Mouse (Mus musculus): ENCODE data around the gene Herc3. TPM values are rescaled to one million over a fixed set of nuclear protein-coding genes. Genes with fewer than 3 reads are reported as not detected.

Gene Herc3
- total and polyA plus RNA-seq, 3 experiments = 1.9 to 5.7 TPM; not detected in 1

DNA sequence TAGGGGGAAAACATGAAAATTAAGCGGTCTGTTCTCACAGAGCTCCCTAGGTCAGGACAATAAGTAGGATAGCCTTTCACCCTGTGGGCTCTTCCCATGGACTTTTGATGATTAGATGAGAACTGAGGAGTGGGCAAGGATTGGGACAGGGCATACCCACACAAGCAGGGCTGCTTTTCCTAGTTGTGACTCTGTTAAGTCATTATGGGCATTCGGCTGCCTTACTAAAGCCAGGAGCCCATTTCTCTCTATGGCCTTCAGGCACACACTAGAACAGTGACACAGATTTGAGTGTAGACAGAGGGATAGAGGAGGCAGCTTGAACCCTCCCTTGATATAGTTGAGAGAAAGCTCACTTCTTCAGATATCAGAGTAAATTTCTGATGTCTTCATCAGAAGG, 132.8 kb downstream of the Herc3 start:
- Histone ChIP-seq H3K4me3 (ENCODE audit: control insufficient read depth in 1 of 2, insufficient read depth in 1 of 2, low read depth in 2 of 2, low read length in 2 of 2) (no peak overlapping the region), H3K79me2 (ENCODE audit: control insufficient read depth, insufficient read depth, low read length, poor library complexity) (no peaks in the 10 kb centered on the region), H3K4me1 (ENCODE audit: control insufficient read depth in 1 of 2, insufficient read depth in 2 of 2, low read length in 2 of 2) (no peaks in the 10 kb centered on the region), H3K36me3 (ENCODE audit: control insufficient read depth in 1 of 2, insufficient read depth in 2 of 2, low read length in 2 of 2) (no peaks in the 10 kb centered on the region), H3K27ac (ENCODE audit: control insufficient read depth, low read depth, low read length) (no peak overlapping the region), H3K9me3 (replicated peaks; ENCODE audit: insufficient read depth, low read length) (no peaks in the 10 kb centered on the region), H3K27me3 (ENCODE audit: control insufficient read depth in 1 of 2, insufficient read depth in 2 of 2, low read length in 2 of 2) (no peaks in the 10 kb centered on the region), H3K9ac (ENCODE audit: control insufficient read depth, low read depth, low read length, poor library complexity, severe bottlenecking) (no peak overlapping the region)
- DNase-seq (ENCODE audit: low read depth, low spot score) = no peak
- TF ChIP-seq MAZ (IDR thresholded peaks at IDR 0.05; ENCODE audit: low read depth, low read length) (no peak), MAFK (IDR thresholded peaks at IDR 0.05; ENCODE audit: borderline replicate concordance, low read depth, low read length) (no peak), SMC3 (IDR thresholded peaks at IDR 0.05; ENCODE audit: low read depth, low read length) (no peak)

DNA sequence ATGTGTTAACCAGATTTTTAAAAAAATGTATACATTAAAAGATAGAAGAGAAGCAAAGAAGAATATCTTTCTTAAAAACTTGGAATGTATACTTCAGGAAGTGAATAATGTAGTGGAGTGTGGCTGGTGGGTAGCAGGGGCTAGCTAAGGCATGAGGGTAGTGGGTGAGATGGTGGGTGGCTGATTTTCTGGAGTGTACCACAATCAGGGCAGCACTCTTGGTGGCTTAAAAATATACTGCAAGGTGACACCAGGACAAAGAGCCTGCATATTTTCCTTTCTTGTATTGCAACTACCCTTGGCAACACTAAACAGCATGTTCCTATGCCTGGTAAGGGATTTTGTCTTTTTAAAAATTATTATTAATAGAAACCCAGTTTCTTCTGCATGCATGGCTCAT, 133.3 kb downstream of the Herc3 start:
- no peaks in the 10 kb centered on the region for H3K27me3 ChIP-seq (ENCODE audit: control insufficient read depth in 1 of 2, insufficient read depth in 2 of 2, low read length in 2 of 2)
- H3K79me2 ChIP-seq (ENCODE audit: control insufficient read depth, insufficient read depth, low read length, poor library complexity) = no peaks in the 10 kb centered on the region
- no peak for DNase-seq (ENCODE audit: low read depth, low spot score)
- H3K9ac ChIP-seq (ENCODE audit: control insufficient read depth, low read depth, low read length, poor library complexity, severe bottlenecking) = no peak overlapping the region
- no peaks in the 10 kb centered on the region for H3K4me1 ChIP-seq (ENCODE audit: control insufficient read depth in 1 of 2, insufficient read depth in 2 of 2, low read length in 2 of 2)
- no peak for TF ChIP-seq USF2 (IDR thresholded peaks at IDR 0.05; ENCODE audit: borderline replicate concordance in 1 of 2, insufficient read depth in 1 of 2, low read depth in 1 of 2, low read length in 2 of 2)
- H3K36me3 ChIP-seq (ENCODE audit: control insufficient read depth in 1 of 2, insufficient read depth in 2 of 2, low read length in 2 of 2) = no peaks in the 10 kb centered on the region
- H3K9me3 ChIP-seq (replicated peaks; ENCODE audit: insufficient read depth, low read length) = no peaks in the 10 kb centered on the region
- no peak overlapping the region for H3K4me3 ChIP-seq (ENCODE audit: control insufficient read depth in 1 of 2, insufficient read depth in 1 of 2, low read depth in 2 of 2, low read length in 2 of 2)
- H3K27ac ChIP-seq (ENCODE audit: control insufficient read depth, low read depth, low read length) = no peak overlapping the region

DNA sequence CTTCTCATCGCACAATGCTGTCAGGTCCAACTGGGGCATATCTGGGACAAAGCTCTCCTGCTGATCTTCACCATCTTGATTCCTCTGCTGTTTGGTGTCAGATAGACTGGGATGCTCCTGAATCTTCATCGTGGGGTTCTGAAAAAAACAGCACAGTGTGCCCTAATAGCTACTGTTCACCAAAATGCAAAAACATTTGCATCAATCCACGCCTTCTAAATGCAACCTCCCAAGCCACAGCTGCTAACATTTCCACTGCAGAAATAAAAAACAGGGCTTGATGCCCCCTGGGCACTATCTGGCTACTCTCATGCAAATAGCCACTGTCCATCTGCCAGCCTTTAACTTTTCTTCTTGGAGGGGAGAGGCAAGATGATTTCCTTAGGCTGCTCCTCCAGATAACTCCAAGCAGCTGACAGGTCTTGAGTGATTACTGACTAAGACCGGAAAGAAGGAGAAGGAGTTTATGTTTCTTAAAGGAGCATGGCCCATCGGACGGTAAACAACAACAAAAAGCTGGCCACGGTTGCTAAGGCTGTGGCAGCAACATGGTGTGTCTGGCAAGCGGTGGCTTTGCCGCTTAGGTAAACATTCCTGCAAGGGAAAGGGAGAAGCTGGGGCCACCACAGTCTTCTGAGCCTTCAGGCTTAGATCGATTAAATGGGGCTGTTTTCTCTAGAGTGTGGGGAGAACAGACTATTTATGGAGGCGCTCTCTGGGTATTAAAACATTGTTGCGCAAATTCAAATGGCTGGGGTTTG, 134.0 kb downstream of the Herc3 start:
- no peak for TF ChIP-seq MAX (IDR thresholded peaks at IDR 0.05; ENCODE audit: low read length)
- no peak for TF ChIP-seq MAZ (IDR thresholded peaks at IDR 0.05; ENCODE audit: low read depth, low read length)
- TF ChIP-seq POLR2AphosphoS2 (IDR thresholded peaks at IDR 0.05; ENCODE audit: low read length) = no peak
- TF ChIP-seq TCF12 (IDR thresholded peaks at IDR 0.05; ENCODE audit: low read depth, low read length) = no peak
- DNase-seq (ENCODE audit: low read depth, low spot score) = no peak
- H3K36me3 ChIP-seq (ENCODE audit: control insufficient read depth in 1 of 2, insufficient read depth in 2 of 2, low read length in 2 of 2) = no peaks in the 10 kb centered on the region

DNA sequence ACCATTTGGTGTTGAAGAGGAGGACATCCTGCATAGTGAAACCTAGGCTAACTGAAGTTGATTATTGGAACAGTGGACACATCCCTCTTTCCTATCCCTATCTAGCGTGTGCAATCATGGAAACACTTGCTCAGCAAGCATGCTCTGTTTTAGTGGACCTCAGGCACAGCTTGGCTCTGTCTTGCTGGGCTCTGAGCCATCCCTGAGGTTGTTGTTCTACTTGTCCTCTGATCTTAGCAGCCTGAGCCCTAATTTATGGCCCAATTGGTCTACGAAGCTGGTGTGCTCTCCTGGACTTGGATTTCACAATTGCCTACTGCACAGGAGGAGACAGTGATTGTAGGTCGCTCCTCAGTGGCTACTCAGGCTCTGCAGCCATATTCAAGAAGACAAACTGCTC, 137.0 kb downstream of the Herc3 start:
- no peaks in the 10 kb centered on the region for H3K36me3 ChIP-seq (ENCODE audit: control insufficient read depth in 1 of 2, insufficient read depth in 2 of 2, low read length in 2 of 2)
- DNase-seq (ENCODE audit: low read depth, low spot score) = no peak
- no peak overlapping the region for H3K27ac ChIP-seq (ENCODE audit: control insufficient read depth, low read depth, low read length)
- H3K27me3 ChIP-seq (ENCODE audit: control insufficient read depth in 1 of 2, insufficient read depth in 2 of 2, low read length in 2 of 2) = no peaks in the 10 kb centered on the region
- H3K9me3 ChIP-seq (replicated peaks; ENCODE audit: insufficient read depth, low read length) = no peaks in the 10 kb centered on the region
- no peak for TF ChIP-seq ETS1 (IDR thresholded peaks at IDR 0.05; ENCODE audit: low read depth, low read length)
- TF ChIP-seq TCF12 (IDR thresholded peaks at IDR 0.05; ENCODE audit: low read depth, low read length) = no peak
- TF ChIP-seq POLR2AphosphoS5 (IDR thresholded peaks at IDR 0.05; ENCODE audit: borderline replicate concordance, low read depth, low read length) = no peak
- no peak for TF ChIP-seq ELF1 (IDR thresholded peaks at IDR 0.05; ENCODE audit: low read depth, low read length)
- TF ChIP-seq USF1 (IDR thresholded peaks at IDR 0.05; ENCODE audit: low read depth, low read length) = no peak
- TF ChIP-seq MEF2A (IDR thresholded peaks at IDR 0.05; ENCODE audit: extremely low read depth, insufficient replicate concordance, low read depth, low read length, poor library complexity, severe bottlenecking) = no peak
- no peak for TF ChIP-seq MXI1 (IDR thresholded peaks at IDR 0.05; ENCODE audit: low read depth, low read length)
- no peak for TF ChIP-seq NELFE (IDR thresholded peaks at IDR 0.05; ENCODE audit: low read depth, low read length)
- no peak for TF ChIP-seq MYB (IDR thresholded peaks at IDR 0.05; ENCODE audit: low read depth, low read length)
- TF ChIP-seq RAD21 (IDR thresholded peaks at IDR 0.05; ENCODE audit: low read depth, low read length) = no peak
- TF ChIP-seq SIN3A (IDR thresholded peaks at IDR 0.05; ENCODE audit: low read length) = no peak
- no peak for TF ChIP-seq ZKSCAN1 (IDR thresholded peaks at IDR 0.05; ENCODE audit: low read depth, low read length)
- no peak overlapping the region for H3K4me3 ChIP-seq (ENCODE audit: control insufficient read depth in 1 of 2, insufficient read depth in 1 of 2, low read depth in 2 of 2, low read length in 2 of 2)
- H3K4me1 ChIP-seq (ENCODE audit: control insufficient read depth in 1 of 2, insufficient read depth in 2 of 2, low read length in 2 of 2) = no peaks in the 10 kb centered on the region
- no peak overlapping the region for H3K9ac ChIP-seq (ENCODE audit: control insufficient read depth, low read depth, low read length, poor library complexity, severe bottlenecking)
- H3K79me2 ChIP-seq (ENCODE audit: control insufficient read depth, insufficient read depth, low read length, poor library complexity) = no peaks in the 10 kb centered on the region

More for the DNA sequence above, 134.0 kb downstream of the Herc3 start:
- Histone ChIP-seq H3K9me3 (replicated peaks; ENCODE audit: insufficient read depth, low read length) (no peaks in the 10 kb centered on the region), H3K4me1 (ENCODE audit: control insufficient read depth in 1 of 2, insufficient read depth in 2 of 2, low read length in 2 of 2) (no peaks in the 10 kb centered on the region), H3K79me2 (ENCODE audit: control insufficient read depth, insufficient read depth, low read length, poor library complexity) (no peaks in the 10 kb centered on the region), H3K9ac (ENCODE audit: control insufficient read depth, low read depth, low read length, poor library complexity, severe bottlenecking) (no peak overlapping the region), H3K27ac (ENCODE audit: control insufficient read depth, low read depth, low read length) (no peak overlapping the region), H3K27me3 (ENCODE audit: control insufficient read depth in 1 of 2, insufficient read depth in 2 of 2, low read length in 2 of 2) (no peaks in the 10 kb centered on the region), H3K4me3 (ENCODE audit: control insufficient read depth in 1 of 2, insufficient read depth in 1 of 2, low read depth in 2 of 2, low read length in 2 of 2) (no peak overlapping the region)

Data from MEL (cell line).